Mouse (Mus musculus) kidney, postnatal 25 days (tissue): ENCODE measurements around the gene Itpr2.
A peak's percentile ranks its signal among the peaks of the same experiment; 100 is the strongest.

ENCODE experiments used
- DNase-seq, 2 experiments: peaks; one replicate each; pipeline ENCODE4 v3.0.0; 2021; ENCODE audit warnings: mixed read lengths in 2 of 2

Gene Itpr2

DNA sequence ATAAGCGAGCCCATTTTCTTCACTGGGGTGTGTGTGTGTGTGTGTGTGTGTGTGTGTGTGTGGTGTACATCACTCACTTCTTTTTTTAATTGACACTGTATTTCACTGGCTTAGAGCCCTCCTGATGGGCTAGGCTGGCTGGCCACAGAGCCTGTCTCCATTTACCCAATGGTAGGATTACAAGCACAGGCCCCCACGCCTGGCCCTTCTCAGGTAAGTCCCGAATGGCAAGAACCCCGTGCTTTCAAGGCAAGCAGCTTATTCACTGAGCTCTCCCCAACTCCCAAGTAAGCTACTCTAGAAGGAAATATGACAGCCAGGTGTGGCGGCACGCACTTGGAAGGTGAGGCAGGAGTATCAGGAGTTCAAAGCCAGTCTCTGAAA is 91.6 kb downstream of the Itpr2 start:
- peak in 1 of 2 experiments; percentile 25 for DNase-seq

DNA sequence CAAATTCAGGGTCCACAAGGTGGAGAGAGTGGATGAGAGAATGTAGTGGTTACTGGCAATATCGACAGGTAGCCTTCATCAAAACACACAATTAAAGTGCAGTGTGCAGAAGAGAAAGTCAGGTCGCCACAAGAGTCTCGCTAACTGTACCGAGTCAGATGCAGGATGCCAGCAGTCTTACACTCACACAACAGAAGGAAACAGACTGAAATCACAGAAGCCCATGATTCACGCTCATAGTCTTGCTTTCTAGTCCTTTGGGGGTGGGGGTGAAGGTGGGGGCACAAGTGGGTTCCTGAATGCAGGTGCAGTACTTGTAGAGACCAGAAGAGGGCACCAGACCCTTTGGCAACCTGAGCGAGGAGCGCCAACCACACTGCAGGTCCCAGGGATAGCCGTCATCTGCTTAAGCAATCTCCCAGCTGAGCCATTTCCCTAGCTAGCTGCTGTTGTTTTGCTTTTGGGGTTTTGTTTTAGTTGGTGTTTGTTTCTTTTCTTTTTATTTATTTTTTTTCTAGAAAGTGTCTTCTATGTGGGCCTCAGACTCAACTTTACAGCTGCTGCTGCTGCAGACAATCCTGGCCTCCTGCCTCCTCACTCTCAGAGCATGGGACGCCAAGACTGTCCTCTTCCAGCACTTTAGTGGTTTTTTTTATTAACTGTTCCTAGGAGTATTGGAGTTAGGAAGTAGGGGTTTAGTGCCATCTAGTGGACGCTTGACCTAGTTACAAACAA is 92.2 kb downstream of the Itpr2 start:
- DNase-seq = peak; percentile 79 to 85

DNA sequence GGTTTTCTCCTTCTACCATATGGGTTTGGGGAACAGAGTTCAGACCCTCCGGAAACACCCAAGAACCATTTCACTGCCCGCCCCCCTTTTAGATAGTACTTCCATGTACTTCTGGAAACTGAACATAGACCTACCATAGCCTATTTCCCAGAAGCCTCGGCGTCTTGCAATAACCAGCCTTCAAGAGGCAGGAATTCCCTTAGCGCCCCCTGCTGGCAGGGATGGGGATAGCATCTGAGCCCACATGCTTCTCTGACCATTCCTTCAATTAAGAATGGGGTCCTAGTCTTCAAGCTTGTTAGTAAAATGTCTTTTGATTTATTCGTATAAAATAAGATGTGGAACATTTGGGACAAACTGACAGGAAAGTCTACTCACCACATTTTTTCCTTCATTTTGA is 96.6 kb downstream of the Itpr2 start:
- peak in 1 of 2 experiments; percentile 58 for DNase-seq

DNA sequence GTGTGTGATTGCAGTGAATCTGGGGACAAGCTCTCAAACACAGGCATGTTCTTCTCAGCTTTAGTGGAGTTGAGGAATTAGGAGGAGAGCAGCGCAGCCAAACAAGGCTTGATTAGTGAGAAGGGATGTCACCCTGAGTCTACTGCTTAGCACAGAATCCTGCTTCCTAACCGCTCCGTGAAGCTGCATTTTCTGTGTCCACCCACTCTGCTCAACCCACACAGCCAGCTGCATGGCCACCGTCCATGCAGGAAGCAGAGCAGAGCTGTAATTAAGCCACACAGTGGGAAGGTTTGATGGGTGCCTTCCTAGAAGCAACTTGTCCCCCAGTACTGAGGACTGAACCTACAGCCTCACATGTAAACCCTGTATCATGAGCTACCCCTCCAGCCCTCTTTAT is 97.1 kb downstream of the Itpr2 start:
- DNase-seq = no peak

DNA sequence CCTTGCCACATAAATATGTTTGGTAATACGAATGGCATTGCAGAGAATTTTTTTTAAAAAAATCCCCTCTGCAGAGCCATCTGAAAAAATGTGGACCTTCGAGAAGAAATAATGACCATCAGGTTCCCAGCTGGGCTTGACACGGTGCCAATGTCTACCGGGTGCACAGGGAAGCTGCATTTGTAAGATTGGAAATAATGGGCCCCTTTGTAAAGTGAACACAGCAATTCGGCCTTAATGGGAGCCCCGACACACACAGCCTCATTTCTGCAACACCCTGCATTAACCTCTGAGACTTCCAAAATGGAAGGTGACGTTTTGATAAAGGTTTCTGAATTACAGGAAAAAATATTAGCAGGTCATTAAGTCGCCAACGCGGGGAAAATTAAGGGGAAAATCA is 97.9 kb downstream of the Itpr2 start:
- no peak for DNase-seq

DNA sequence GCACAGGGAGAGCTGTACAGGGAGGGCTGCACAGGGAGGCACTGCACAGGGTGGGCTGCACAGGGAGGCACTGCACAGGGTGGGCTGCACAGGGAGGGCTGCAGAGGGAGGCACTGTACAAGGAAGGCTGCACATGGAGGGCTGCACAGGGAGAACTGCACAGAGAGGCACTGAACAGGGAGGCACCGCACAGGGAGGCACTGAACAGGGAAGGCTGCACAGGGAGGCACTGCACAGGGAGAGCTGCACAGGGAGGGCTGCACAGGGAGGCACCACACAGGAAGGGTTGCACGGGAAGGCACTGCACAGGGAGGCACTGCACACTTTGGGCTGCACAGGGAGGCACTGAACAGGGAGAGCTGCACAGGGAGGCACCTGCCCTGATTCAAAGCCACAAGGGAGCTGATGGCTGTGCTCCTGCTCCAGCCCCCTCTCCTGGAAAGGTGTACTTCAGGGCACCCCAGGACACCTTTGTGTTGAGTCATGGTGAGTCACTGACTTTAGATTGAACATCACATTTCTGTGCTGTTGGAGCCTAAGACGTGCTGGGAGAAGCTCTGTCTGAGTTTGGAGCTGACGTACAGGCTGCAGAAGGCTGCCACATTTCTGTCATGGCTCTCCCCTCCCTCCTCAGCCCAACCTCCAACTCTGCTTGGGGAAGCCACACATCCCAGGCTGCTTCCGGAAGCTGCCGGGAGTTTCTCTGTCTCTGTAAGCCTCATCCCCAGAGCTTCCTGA is 98.9 kb downstream of the Itpr2 start:
- no peak for DNase-seq

DNA sequence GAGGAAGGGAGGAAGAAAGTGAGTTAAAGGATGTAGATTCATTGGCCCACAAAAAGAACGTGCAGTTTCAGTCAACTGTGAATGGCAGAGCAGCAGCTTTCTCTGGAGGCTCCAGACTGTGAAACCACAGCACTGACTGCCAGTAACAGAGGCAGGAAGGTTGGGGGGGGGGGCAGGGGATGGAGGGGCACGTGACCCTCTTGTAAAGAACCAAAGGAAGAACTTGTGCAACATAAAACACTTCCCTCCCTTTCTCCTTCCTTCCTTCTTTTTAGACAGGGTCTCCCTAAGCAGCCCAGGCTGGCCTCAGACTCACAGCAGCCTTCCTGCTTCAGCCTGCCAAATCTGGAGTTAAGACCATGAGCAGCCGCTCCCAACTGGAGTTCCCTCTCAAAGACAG is 104.2 kb downstream of the Itpr2 start:
- DNase-seq = no peak

DNA sequence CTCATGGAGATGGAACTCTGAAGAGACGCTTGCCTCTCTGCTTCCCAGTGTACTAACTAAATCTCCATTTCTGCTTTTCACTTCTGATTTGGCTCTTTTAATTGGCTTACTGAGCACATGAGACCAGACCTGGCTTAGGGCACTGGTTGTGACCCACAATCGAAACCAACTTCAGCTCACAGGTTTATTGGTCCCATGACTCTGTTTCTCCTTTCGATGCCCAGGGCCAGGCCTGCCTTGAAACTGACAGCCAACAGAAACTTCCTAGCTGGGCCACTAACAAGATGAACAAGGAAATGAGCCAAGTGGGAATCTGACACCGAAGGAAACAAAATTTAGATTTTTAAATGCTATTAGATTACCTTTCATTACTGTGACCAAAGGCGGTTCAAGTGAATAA is 105.8 kb downstream of the Itpr2 start:
- no peak for DNase-seq

DNA sequence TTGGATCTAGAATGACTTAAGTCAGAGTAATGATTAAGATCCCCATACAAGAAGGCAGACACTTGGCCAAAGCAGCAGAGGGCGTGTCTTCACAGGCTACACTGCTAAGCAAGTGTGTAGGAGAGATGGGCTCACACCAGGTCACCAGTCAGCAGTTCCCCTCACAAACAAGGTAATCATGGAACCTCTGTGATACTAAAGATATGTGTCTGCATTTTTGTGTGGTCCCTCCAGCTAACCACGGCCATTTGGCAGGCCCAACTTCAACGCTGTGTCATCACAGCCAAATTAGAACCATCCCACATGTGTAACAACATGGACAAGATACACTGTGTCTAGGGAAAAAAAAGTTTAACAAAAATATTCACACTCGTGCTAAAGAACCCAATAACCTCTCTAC is 106.4 kb downstream of the Itpr2 start:
- no peak for DNase-seq

DNA sequence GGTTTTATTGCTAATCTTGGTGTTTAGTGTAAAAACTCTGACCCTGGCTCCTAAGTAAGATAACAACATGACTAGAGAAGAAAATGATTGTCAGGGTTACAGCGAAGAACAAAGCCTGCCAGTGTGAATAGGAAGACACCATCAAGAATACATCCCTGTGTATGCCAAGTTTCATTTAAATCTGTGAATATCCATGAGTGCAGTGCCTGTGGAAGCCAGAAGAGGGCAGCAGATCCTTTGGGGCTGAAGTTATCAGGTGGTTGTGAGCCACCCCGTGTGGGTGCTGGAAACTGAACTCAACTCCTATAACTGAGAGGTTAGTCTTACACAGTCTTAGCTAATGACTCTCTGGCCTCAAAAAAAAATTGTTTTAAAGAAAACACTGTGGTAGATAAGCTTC is 109.8 kb downstream of the Itpr2 start:
- DNase-seq = peak in 1 of 2 experiments; percentile 29

DNA sequence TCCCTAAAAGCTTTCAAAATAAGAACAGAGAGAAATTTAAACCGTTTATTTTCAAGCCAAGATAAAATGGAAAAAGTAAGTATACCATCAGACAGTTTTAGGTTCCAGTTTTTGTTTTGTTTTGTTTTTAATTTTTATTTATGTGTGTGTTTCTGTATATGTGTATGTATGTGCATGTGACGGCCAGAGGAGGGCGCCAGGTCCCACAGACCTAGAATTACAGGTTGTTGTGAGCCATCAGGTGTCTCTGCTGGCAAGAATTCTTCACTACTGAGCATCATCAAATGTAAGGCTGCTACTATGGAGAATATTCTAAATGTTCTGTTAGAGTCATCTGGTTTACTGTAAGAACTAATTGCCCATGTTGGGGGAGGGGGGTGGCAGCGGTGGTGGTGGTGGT is 111.9 kb downstream of the Itpr2 start:
- DNase-seq = no peak

DNA sequence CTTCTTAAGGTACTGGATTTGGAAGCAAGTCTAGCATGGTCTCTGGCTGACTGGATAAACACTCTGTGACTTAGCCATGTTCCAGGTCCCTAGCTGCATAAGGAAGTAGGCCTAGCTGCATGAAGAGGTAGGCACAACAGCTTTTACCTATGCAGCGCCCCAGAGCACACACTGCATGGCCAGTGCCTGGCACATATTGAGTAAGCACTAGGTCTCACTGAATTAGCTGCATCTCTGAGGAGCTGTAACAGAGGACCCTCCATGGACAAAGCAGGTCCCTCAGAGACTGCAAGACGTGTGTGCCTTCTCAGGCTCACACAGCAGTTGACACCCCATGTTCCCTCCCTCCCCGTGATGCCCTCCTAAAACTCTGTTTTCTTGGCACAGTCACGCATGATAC is 114.0 kb downstream of the Itpr2 start:
- peak in 1 of 2 experiments; percentile 20 for DNase-seq

DNA sequence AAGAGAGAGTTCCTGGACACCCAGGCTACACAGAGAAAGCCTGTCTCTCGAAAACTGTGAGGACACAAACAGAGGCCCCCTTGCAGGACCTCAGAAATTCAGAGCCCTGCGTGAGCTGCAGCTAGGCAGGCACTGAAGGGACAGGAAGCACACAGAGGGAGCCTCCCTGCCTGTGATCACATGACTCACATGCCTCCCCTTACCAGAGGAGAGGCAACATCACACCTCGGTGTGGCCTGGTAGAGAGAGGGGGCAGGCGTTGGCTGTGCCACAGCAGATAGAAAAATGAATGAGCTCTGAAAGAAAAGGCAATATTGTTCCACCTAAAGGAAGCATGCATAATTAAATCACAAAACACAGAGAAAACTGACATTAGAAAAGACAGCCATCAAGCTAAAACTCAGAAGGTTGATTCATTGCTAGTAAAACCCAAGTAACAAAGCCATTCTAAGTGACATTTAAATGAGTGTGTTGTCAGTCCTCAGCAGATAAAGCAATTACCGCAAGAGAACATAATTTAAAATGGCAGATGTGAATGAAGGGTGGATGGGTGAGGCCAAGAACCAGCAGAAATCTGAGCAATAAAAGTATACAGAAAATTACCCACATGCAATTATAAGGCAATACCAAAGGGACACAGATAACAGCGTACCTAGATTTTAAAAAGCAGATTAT is 114.8 kb downstream of the Itpr2 start:
- peak in 1 of 2 experiments; percentile 19 for DNase-seq

DNA sequence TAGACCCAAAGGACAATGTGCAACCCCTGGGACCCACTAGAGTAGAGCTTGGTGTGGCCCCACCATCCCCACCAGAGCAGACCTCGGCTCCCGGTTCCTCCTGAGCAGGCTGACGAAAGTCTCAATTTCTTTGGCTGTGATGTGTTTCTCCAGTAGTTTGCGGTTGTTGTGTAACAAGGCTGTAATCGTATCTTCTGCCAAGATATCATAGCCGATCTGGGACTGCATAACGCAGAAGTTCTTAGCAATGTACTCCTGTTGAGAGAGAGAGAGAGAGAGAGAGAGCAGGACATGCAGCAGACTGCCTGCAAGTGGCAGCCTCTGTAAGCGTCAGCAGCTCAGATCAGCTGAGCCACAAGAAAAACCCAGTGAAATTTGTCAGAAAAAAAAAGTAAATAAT is 122.8 kb downstream of the Itpr2 start:
- no peak for DNase-seq

DNA sequence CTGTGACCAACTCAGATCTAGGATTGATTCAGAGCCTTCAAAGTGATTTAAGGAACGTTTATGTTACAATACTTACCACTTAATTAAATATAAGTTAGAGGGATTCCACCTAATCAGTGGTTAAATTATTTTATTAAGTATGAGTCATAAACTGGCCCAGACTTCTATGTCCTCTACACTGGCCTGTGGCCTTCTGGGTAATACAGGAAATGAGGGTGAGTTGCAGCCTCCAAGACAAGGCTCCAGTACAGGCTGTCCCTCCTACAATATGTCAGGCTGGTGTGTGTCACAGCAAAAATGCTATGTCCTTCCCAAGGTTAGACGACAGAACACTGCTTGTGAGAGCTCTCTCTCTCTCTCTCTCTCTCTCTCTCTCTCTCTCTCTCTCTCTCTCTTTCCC is 130.5 kb downstream of the Itpr2 start:
- DNase-seq = no peak

DNA sequence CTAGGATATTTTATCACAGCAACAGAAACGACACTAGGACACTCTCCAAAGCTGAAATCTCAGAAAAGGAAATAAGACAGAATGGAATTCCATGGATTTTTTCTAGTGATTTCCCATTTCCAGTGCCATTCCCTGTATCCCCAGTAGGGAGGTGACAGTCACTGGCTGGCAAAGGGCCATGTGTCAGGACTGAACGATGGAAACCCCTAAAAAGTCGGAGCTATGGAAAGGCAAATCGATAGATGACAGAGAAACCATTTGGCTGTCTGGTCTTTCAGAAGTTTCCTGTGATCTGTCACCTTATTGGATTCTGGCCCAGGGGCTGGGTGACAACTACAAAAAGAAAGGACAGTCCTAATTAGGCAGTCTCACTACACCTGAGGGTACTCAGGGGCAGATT is 135.8 kb downstream of the Itpr2 start:
- DNase-seq = no peak

DNA sequence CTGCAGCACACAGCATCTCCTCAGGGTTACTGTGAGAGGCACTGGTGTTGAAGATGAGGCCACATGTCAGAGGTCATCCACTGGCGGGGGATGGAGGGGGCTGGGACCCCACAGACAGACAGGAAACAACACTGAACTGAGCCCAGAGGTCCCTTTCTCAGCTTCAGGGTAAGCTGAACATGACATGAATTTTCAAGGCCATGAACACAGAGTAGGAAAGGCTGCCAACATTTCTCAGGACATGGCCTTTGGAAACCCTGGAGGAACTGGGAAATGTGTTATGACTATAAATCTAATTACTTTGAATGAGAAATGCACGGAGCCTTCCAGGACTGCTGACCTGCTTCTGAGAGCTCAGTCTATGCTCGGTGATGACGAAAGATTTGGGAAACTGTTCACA is 144.1 kb downstream of the Itpr2 start:
- DNase-seq = peak; percentile 35 to 66

DNA sequence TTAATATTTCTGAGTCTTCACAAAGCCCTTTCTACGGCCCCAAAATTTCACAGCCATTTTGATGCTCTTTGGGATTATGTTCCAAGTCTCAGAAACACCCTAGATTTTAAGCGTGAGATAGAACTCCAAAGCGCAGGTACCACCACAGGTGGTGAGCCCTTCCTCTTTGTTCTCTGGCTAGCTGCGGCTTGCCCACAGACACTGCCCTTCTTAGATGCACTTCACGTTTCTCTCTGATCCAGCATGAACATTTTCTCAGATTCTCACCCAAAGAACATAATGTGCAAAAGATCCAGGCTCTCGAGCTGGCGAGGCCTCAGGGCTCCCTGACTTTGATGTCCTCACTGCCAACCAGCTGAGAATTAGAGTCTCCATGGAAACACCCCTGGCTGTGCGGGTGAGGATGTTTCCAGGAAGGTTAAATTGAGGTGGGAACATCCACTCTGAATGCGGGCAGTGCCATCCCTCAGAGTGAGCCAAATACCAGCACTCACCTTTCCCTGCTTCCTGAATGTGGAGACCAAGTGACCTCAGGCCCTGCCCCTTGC is 149.7 kb downstream of the Itpr2 start:
- DNase-seq = peak in 1 of 2 experiments; percentile 15

DNA sequence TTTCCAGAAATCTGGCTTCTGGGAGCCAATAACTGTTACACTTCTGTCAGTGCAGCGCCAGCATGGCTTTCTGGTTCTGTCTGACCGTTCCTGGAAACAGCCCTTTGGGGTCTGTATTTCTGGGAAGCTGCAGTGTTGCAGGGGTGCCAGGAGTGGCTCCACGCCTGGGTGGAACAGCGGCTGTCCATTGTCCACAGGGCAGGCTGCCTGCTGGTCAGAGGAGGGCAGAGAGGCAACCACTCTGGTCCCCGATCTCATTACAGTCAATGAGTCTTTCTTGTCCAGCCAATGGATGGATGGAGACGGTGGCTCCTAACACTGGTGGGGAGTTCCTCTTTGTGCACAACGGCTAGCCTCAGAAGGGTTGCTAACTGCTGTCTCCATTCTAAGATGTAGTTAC is 150.2 kb downstream of the Itpr2 start:
- peak in 1 of 2 experiments; percentile 12 for DNase-seq

DNA sequence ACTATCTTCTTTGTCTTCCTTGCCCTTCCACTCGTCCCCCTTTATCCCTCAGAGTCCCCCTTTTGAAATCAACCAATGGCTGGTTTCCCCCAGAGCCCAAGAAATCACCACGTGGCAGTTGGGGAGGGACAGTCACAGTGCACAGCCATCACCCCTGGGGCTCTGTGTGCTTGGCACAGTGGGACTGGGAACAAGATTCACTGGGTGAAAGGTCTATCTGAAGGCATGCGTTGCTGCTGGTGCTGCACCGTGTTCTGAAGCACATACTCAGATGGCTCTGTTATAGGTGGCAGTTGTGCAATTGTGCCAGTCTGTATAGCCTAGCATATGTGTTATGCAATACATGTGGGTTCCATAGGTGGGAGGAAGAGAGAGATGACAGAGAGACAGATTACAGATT is 154.5 kb downstream of the Itpr2 start:
- peak in 1 of 2 experiments; percentile 42 for DNase-seq

DNA sequence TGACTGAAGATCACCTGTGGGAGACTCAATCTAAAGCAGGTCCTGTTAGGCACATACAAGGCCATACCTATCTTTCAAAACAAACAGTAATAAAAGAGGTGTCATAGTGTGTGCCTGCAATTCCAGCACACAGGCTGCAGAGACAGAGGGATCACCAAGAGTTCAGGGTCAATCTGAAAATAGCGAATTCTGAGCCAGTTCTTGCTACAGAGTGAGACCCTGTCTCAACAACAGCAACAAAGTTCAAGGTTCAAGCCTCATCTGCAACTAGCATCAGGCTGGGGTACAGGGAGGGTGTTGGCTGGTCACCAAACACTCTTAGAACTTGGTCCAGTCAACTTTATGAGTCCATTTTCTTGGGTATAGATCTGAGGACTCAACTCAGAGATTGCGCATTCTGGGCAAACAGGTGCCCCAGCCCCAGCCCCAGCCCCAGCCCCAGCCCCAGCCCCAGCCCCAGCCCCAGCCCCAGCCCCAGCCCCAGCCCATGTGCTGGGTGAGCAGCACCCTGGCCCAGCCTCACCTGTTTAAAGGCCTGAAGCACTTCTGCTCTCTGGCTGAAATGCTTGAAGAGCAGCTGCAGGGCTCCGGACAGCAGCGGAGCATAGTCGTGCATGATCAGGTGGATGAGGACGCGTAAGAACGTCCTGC is 155.4 kb downstream of the Itpr2 start:
- peak in 1 of 2 experiments; percentile 15 for DNase-seq

DNA sequence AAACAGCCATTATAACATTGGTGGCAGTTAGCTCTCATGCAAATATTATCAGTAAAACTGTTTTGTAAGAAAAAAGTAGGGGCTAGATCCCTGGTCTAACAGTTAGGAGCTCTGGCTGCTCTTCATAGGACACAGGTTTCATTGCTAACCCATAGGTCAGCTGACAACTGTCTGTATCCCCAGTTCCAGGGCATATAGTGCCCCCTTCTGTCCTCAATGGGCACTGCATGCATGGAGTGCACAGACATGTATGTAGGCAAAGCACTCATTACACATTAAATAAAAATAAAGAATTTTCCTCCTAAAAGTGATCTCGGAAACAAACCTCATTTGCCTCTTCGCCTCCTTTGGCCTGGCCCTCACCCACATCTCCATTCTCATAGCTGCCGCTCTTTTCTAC is 157.3 kb downstream of the Itpr2 start:
- peak; percentile 48 to 58 for DNase-seq
